Mouse (Mus musculus): ENCODE measurements around the gene Slc12a3. TPM values are rescaled to one million over a fixed set of nuclear protein-coding genes. Genes with fewer than 3 reads are reported as not detected.

Slc12a3 gene
- polyA plus RNA-seq, 1 experiment from 2014 or later, result not detected

GRCm38 (mm10) chr8:94384166-94384565 is 55.2 kb downstream of the Slc12a3 start:
- no peaks in the 10 kb centered on the region for H3K36me3 ChIP-seq (ENCODE audit: control insufficient read depth, insufficient read depth, low read length)
- no peak for ATAC-seq (replicated peaks; ENCODE audit: low FRiP score)
- H3K4me2 ChIP-seq, result no peak overlapping the region
- WGBS, result 51% methylated on average over 7 of the region's 7 CpGs
- peaks cover 9% of the 10 kb centered on the region for H3K4me1 ChIP-seq (replicated peaks; ENCODE audit: control insufficient read depth, insufficient read depth, low read length)
- H3K9me3 ChIP-seq (ENCODE audit: control insufficient read depth, low read length), result no peaks in the 10 kb centered on the region
- no peak overlapping the region for H3K27ac ChIP-seq (ENCODE audit: low read depth, low read length)
- no peak overlapping the region for H3K9ac ChIP-seq (ENCODE audit: low read depth, low read length)
- no peak for DNase-seq (ENCODE audit: low spot score)
- H3K27me3 ChIP-seq (replicated peaks; ENCODE audit: control insufficient read depth, insufficient read depth, low read length), result no peaks in the 10 kb centered on the region
- no peak overlapping the region for H3K4me3 ChIP-seq (ENCODE audit: low read depth, low read length)

- H3K4me1 ChIP-seq (replicated peaks; ENCODE audit: control insufficient read depth, insufficient read depth, low read length), result peaks cover 9% of the 10 kb centered on the region
- peak overlapping the region; percentile 90 for H3K4me2 ChIP-seq
- ATAC-seq (replicated peaks; ENCODE audit: low FRiP score), result peak; percentile 6
- peaks cover 15% of the 10 kb centered on the region for H3K36me3 ChIP-seq (ENCODE audit: control insufficient read depth, insufficient read depth, low read length)
- no peaks in the 10 kb centered on the region for H3K27me3 ChIP-seq (replicated peaks; ENCODE audit: control insufficient read depth, insufficient read depth, low read length)
- H3K9ac ChIP-seq (ENCODE audit: low read depth, low read length), result peak overlapping the region; percentile 96
- peak overlapping the region; percentile 76; the same call in 1 of the 2 replicates for H3K27ac ChIP-seq (ENCODE audit: low read depth, low read length)
- 29% methylated on average over 20 of the region's 20 CpGs for WGBS
- no peaks in the 10 kb centered on the region for H3K9me3 ChIP-seq (ENCODE audit: control insufficient read depth, low read length)
- DNase-seq (ENCODE audit: low spot score), result no peak
- peak overlapping the region; percentile 92 for H3K4me3 ChIP-seq (ENCODE audit: low read depth, low read length)
Measured at GRCm38 (mm10) chr8:94385506-94386213, 56.7 kb downstream of the Slc12a3 start.

GRCm38 (mm10) chr8:94386214-94387026 is 57.4 kb downstream of the Slc12a3 start, which contains the start of gene Herpud1:
Gene Herpud1, plus strand, starts transcription at chr8:94386438.
- peak; percentile 97 for ATAC-seq (replicated peaks; ENCODE audit: low FRiP score)
- DNase-seq (ENCODE audit: low spot score), result peak; percentile 96
- peak within 1 kb of the TSS; percentile 92 for H3K4me3 ChIP-seq (ENCODE audit: low read depth, low read length)
- H3K27me3 ChIP-seq (replicated peaks; ENCODE audit: control insufficient read depth, insufficient read depth, low read length), result no peaks in the 10 kb centered on the region
- peak within 1 kb of the TSS; percentile 90 for H3K4me2 ChIP-seq
- under 1% methylated on average over 65 of the region's 65 CpGs for WGBS
- H3K36me3 ChIP-seq (ENCODE audit: control insufficient read depth, insufficient read depth, low read length), result peaks cover 22% of the 10 kb centered on the region
- H3K4me1 ChIP-seq (replicated peaks; ENCODE audit: control insufficient read depth, insufficient read depth, low read length), result peaks cover 9% of the 10 kb centered on the region
- H3K9ac ChIP-seq (ENCODE audit: low read depth, low read length), result peak within 1 kb of the TSS; percentile 96
- H3K27ac ChIP-seq (ENCODE audit: low read depth, low read length), result peak within 1 kb of the TSS; percentile 87
- no peaks in the 10 kb centered on the region for H3K9me3 ChIP-seq (ENCODE audit: control insufficient read depth, low read length)

- Histone ChIP-seq H3K27ac (ENCODE audit: low read depth, low read length) (peak overlapping the region; percentile 87), H3K27me3 (replicated peaks; ENCODE audit: control insufficient read depth, insufficient read depth, low read length) (no peaks in the 10 kb centered on the region), H3K4me3 (ENCODE audit: low read depth, low read length) (peak overlapping the region; percentile 92), H3K9me3 (ENCODE audit: control insufficient read depth, low read length) (no peaks in the 10 kb centered on the region), H3K9ac (ENCODE audit: low read depth, low read length) (peak overlapping the region; percentile 96), H3K4me1 (replicated peaks; ENCODE audit: control insufficient read depth, insufficient read depth, low read length) (peaks cover 9% of the 10 kb centered on the region), H3K36me3 (ENCODE audit: control insufficient read depth, insufficient read depth, low read length) (peaks cover 30% of the 10 kb centered on the region), H3K4me2 (peak overlapping the region; percentile 90)
- under 1% methylated on average over 25 of the region's 25 CpGs for WGBS
- ATAC-seq (replicated peaks; ENCODE audit: low FRiP score) (peak; percentile 77), DNase-seq (ENCODE audit: low spot score) (peak; percentile 84)
Measured at GRCm38 (mm10) chr8:94387027-94387684, 58.2 kb downstream of the Slc12a3 start.

GRCm38 (mm10) chr8:94387785-94388184 is 58.8 kb downstream of the Slc12a3 start:
- no peak for ATAC-seq (replicated peaks; ENCODE audit: low FRiP score)
- Histone ChIP-seq H3K4me2 (peak overlapping the region; percentile 90), H3K9me3 (ENCODE audit: control insufficient read depth, low read length) (no peaks in the 10 kb centered on the region), H3K4me3 (ENCODE audit: low read depth, low read length) (peak overlapping the region; percentile 92), H3K9ac (ENCODE audit: low read depth, low read length) (peak overlapping the region; percentile 96), H3K27me3 (replicated peaks; ENCODE audit: control insufficient read depth, insufficient read depth, low read length) (no peaks in the 10 kb centered on the region), H3K4me1 (replicated peaks; ENCODE audit: control insufficient read depth, insufficient read depth, low read length) (peaks cover 9% of the 10 kb centered on the region), H3K27ac (ENCODE audit: low read depth, low read length) (peak overlapping the region; percentile 87; the same call in 1 of the 2 replicates), H3K36me3 (ENCODE audit: control insufficient read depth, insufficient read depth, low read length) (peaks cover 36% of the 10 kb centered on the region)
- WGBS, result 32% methylated on average over 6 of the region's 6 CpGs
- DNase-seq (ENCODE audit: low spot score), result no peak

- 92% methylated on average over 6 of the region's 6 CpGs for WGBS
- peaks cover 43% of the 10 kb centered on the region for H3K36me3 ChIP-seq (ENCODE audit: control insufficient read depth, insufficient read depth, low read length)
- no peak overlapping the region for H3K4me3 ChIP-seq (ENCODE audit: low read depth, low read length)
- no peak for ATAC-seq (replicated peaks; ENCODE audit: low FRiP score)
- H3K4me1 ChIP-seq (replicated peaks; ENCODE audit: control insufficient read depth, insufficient read depth, low read length), result peaks cover 9% of the 10 kb centered on the region
- no peak overlapping the region for H3K4me2 ChIP-seq
- H3K9ac ChIP-seq (ENCODE audit: low read depth, low read length), result no peak overlapping the region
- no peaks in the 10 kb centered on the region for H3K9me3 ChIP-seq (ENCODE audit: control insufficient read depth, low read length)
- DNase-seq (ENCODE audit: low spot score), result no peak
- H3K27me3 ChIP-seq (replicated peaks; ENCODE audit: control insufficient read depth, insufficient read depth, low read length), result no peaks in the 10 kb centered on the region
- H3K27ac ChIP-seq (ENCODE audit: low read depth, low read length), result no peak overlapping the region
Measured at GRCm38 (mm10) chr8:94389531-94389930, 60.5 kb downstream of the Slc12a3 start.

GRCm38 (mm10) chr8:94390429-94390828 is 61.4 kb downstream of the Slc12a3 start:
- no peaks in the 10 kb centered on the region for H3K9me3 ChIP-seq (ENCODE audit: control insufficient read depth, low read length)
- peaks cover 9% of the 10 kb centered on the region for H3K4me1 ChIP-seq (replicated peaks; ENCODE audit: control insufficient read depth, insufficient read depth, low read length)
- no peak overlapping the region for H3K4me2 ChIP-seq
- ATAC-seq (replicated peaks; ENCODE audit: low FRiP score), result no peak
- no peak for DNase-seq (ENCODE audit: low spot score)
- H3K27me3 ChIP-seq (replicated peaks; ENCODE audit: control insufficient read depth, insufficient read depth, low read length), result no peaks in the 10 kb centered on the region
- H3K4me3 ChIP-seq (ENCODE audit: low read depth, low read length), result no peak overlapping the region
- no peak overlapping the region for H3K27ac ChIP-seq (ENCODE audit: low read depth, low read length)
- peaks cover 47% of the 10 kb centered on the region for H3K36me3 ChIP-seq (ENCODE audit: control insufficient read depth, insufficient read depth, low read length)
- 91% methylated on average over 6 of the region's 6 CpGs for WGBS
- no peak overlapping the region for H3K9ac ChIP-seq (ENCODE audit: low read depth, low read length)

- H3K27ac ChIP-seq (ENCODE audit: low read depth, low read length), result no peak overlapping the region
- 90% methylated on average over 8 of the region's 8 CpGs for WGBS
- no peak overlapping the region for H3K4me3 ChIP-seq (ENCODE audit: low read depth, low read length)
- no peak overlapping the region for H3K4me2 ChIP-seq
- no peaks in the 10 kb centered on the region for H3K9me3 ChIP-seq (ENCODE audit: control insufficient read depth, low read length)
- DNase-seq (ENCODE audit: low spot score) (no peak), ATAC-seq (replicated peaks; ENCODE audit: low FRiP score) (no peak)
- peaks cover 51% of the 10 kb centered on the region for H3K36me3 ChIP-seq (ENCODE audit: control insufficient read depth, insufficient read depth, low read length)
- no peaks in the 10 kb centered on the region for H3K27me3 ChIP-seq (replicated peaks; ENCODE audit: control insufficient read depth, insufficient read depth, low read length)
- no peak overlapping the region for H3K9ac ChIP-seq (ENCODE audit: low read depth, low read length)
- peaks cover 5% of the 10 kb centered on the region for H3K4me1 ChIP-seq (replicated peaks; ENCODE audit: control insufficient read depth, insufficient read depth, low read length)
Measured at GRCm38 (mm10) chr8:94390910-94391309, 61.9 kb downstream of the Slc12a3 start.
